Comparison of ENCODE assay signal across 20 mouse cellular contexts in the genomic region with DNA sequence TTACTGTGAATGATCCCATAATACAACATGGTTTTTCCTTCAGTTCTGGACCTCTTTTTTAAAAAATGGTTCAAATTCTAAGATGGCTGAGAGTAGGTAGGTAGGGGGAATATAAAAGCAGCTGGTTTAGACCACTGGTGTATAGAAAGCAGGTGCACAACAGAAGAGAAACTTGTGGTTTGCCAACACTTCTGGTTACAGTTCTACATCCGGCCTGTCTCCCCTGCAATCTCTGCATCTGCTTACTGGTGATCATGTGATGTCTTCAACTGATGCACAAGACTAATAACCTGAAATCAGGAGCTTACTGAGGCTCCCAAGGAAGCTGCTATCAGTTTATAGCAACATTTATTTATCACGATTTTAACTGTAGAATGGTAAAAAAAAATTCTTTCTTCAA.
"Had no signal": no experiment of that assay in that cellular context is flagged by ENCODE, and none has a peak within 500 bp of the region (broad histone marks: within the 10 kb centered on the region; RNA-seq: fewer than 3 reads in every experiment).

No protein-coding gene starts in this region.

- H3K4me2 ChIP-seq: liver, embryonic 15.5 days; lung, embryonic 15.5 days; midbrain, embryonic 11.5 days; midbrain, embryonic 13.5 days; midbrain, embryonic 15.5 days; neural tube, embryonic 12.5 days had no signal

- H3K36me3 ChIP-seq: liver, embryonic 15.5 days; lung, embryonic 15.5 days; midbrain, embryonic 13.5 days; midbrain, embryonic 15.5 days; neural tube, embryonic 12.5 days had no signal

- H3K4me1 ChIP-seq: liver, embryonic 15.5 days; lung, embryonic 15.5 days; megakaryocyte, embryonic 14.5 days; midbrain, embryonic 13.5 days; midbrain, embryonic 15.5 days; neural tube, embryonic 12.5 days had no signal

- ATAC-seq: liver, postnatal 0 days; lung, postnatal 0 days; midbrain, embryonic 13.5 days; midbrain, embryonic 15.5 days had no signal

- H3K27ac ChIP-seq: liver, embryonic 15.5 days; lung, embryonic 15.5 days; macrophage; midbrain, embryonic 13.5 days; midbrain, embryonic 15.5 days; neural tube, embryonic 12.5 days had no signal

- H3K9ac ChIP-seq: liver, embryonic 15.5 days; liver, postnatal 0 days; lung, embryonic 15.5 days; midbrain, embryonic 13.5 days; midbrain, embryonic 15.5 days; neural tube, embryonic 12.5 days had no signal

- DNase-seq: liver, postnatal 0 days; lung, adult 2 months; lung, postnatal 14 days; lung, postnatal 36 days; retina, postnatal 1 day; right cerebral cortex, adult 18-20 months; right cerebral cortex, postnatal 25 days; right cerebral cortex, postnatal 4 days; spleen, adult 18-20 months; thymus, adult 18-20 months; thymus, postnatal 25 days had no signal

- H3K4me3 ChIP-seq: liver, embryonic 15.5 days; lung, embryonic 15.5 days; megakaryocyte, embryonic 14.5 days; midbrain, embryonic 13.5 days; midbrain, embryonic 15.5 days; neural tube, embryonic 12.5 days had no signal

- H3K27me3 ChIP-seq: liver, embryonic 15.5 days; lung, embryonic 15.5 days; megakaryocyte, embryonic 14.5 days; midbrain, embryonic 13.5 days; midbrain, embryonic 15.5 days; neural tube, embryonic 12.5 days had no signal

- H3K9me3 ChIP-seq: liver, embryonic 15.5 days; lung, embryonic 15.5 days; megakaryocyte, embryonic 14.5 days; midbrain, embryonic 13.5 days; midbrain, embryonic 15.5 days; neural tube, embryonic 12.5 days had no signal
